Mouse (Mus musculus): ENCODE results near the gene Gm10226.

GRCm38 (mm10) chr17:21691560-21691959 is at the start of gene Gm10226:
- TF ChIP-seq ZC3H11A (IDR thresholded peaks at IDR 0.05; ENCODE audit: borderline replicate concordance, low read depth, low read length) (no peak), MAFK (IDR thresholded peaks at IDR 0.05; ENCODE audit: insufficient read depth, low read depth, low read length) (no peak), ZNF384 (IDR thresholded peaks at IDR 0.05; ENCODE audit: low read depth, low read length) (no peak)
